Mouse (Mus musculus) G1E (cell line): ENCODE results near the gene Sugp1.

ENCODE experiments used
- CTCF ChIP-seq: IDR thresholded peaks from 2 replicates; pipeline ENCODE4 v1.5.1; 2012; ENCODE audit warnings: low read depth, low read length, inconsistent platforms, mixed read lengths
- GATA1 ChIP-seq: IDR thresholded peaks from 2 replicates; pipeline ENCODE4 v1.6.1; 2012; ENCODE audit warnings: borderline replicate concordance, low read length, inconsistent platforms, mixed read lengths
- POLR2AphosphoS5 ChIP-seq: IDR thresholded peaks from 2 replicates; pipeline ENCODE4 v1.6.1; 2012; ENCODE audit warnings: low read depth, low read length, inconsistent platforms; ENCODE audit not compliant: insufficient replicate concordance

- no peak for TF ChIP-seq POLR2AphosphoS5
- TF ChIP-seq GATA1: no peak
- no peak for TF ChIP-seq CTCF
Observed at GRCm38 (mm10) chr8:70084191-70085065, 41.8 kb downstream of the Sugp1 start.
